Mouse (Mus musculus) urinary bladder, adult 18-20 months (tissue): Measurements from ENCODE around the gene Prune1.

Source experiments
- DNase-seq, 2 experiments: peaks; one replicate each; pipeline ENCODE4 v3.0.0; 2022; ENCODE audit warnings: low spot score in 2 of 2, mixed read lengths in 2 of 2

Prune1 gene

DNA sequence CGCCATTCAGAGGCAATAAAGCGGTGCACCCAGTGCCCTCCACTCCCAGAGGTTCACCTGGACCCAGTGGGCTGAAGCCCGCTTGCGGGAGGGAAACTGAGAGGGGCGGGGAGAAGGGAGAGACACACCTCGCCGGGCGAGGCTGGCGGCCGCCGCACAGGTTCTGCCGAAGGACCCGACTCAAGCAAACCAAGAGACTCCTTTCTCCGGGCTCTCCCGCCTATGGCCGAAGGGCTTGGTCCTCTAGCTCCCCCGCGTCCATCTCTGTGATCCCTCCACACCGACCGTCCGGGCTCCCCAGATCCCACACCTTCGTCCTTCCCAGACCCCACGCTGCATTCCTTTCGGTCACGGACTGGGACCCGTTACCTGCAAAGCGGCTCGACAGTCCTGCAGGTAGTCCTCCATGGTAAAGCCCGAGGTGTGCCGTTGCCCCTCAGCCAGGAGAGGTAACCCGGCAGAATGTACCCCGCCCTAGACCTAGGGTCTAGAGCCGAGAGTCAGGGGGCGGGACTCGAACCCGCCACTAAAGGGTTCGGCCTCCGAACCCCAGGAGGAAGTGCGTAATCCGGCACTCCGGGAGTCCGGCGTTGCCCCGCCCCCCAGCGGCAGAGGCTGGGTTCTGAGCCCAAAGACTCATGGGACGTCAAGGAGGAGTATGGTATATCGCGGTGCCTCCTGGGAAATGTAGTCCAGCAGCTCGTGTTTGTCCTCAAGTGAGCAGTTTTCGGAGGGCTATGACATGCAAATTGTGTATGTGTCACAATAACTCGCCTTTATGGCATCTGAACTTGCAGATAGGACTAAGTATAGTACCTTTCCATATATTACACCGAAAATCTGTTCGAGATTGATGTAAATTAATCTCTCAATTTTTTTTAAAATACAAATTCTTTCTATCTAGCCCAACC lies at the start of gene Prune1, which contains the start of gene Mindy1:
TSS of gene Prune1 (minus strand) at position 861 of the 911 bp plus-strand sequence.
TSS of gene Mindy1 (plus strand) at position 130 of the 911 bp plus-strand sequence.
- DNase-seq: peak; percentile 95 to 97

DNA sequence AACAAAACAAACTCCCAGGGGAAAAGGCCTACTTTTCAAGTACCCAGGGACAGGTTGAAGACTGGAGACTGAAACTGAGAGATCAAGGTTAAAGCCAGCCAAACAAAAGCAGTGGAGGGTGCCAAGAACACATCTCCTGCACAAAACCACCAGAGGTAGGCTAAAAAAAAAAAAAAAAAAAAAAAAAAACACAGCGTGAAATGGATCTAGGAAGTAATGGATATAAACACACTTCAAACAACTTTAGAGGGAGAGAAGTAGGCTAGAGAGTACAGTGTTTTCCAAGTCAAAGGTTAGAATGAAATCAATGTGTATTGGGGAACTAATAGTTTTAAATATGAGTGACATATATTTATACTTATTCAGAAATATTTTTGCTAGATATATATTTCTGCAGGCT lies 49.7 kb upstream of the Prune1 start:
- no peak for DNase-seq

DNA sequence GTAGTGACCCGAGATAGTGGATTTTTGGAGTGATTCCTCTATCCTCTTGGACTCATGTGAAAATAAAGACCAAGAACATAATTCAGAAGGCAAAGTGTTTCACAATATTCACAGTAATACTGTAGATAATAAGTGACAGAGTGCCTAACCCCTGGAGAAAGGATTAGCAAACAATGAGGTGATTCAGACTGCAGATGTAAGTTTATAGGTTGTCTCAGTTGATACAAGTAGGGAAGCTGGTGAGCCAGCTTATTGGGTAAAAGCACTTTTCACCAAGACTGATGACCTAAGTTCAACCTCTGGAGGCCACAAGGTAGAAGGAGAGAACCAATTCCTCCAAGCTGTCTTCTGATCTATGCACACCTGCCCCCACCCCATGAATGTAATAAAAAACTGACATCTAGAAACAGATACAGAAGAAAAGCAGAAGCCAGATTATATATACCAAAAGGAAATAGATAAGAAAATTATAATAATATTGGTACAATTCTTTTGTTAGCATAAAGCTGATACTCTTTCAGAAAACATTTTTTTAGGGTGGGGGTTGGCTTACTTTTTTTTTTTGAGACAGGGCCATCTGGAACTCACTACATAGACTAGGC lies 47.0 kb upstream of the Prune1 start:
- no peak for DNase-seq

DNA sequence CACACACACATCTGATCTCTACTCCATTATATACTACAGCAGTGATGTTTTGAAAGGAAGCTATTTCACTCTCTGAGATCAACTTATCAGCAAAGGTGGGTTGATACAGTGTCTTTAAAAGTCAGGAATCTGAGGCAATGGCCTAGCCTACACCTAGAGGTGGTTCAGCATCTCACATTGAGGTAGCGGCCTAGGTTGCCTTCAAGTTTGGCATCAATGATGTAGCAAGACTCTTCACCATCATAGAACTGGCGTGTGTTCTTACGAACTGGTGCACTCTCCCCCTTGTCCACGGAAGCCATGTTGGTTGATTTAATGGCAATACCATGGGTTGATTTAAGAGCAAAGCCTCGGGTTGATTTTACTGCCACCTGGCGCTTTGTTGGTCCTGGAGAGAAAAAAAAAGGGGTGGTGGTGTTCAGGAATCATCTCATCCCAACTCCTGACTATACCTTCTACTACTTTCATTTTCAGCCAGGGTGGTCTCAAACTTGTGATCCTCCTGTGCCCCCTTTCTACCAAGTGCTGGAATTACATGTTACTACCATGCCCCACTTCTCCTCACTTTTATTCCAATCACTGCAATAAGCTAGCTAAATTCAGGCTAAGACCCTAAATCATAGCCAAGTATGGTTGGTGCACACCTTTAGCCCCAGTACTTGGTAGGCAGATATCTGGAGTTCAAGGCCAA lies 42.7 kb upstream of the Prune1 start:
- no peak for DNase-seq

DNA sequence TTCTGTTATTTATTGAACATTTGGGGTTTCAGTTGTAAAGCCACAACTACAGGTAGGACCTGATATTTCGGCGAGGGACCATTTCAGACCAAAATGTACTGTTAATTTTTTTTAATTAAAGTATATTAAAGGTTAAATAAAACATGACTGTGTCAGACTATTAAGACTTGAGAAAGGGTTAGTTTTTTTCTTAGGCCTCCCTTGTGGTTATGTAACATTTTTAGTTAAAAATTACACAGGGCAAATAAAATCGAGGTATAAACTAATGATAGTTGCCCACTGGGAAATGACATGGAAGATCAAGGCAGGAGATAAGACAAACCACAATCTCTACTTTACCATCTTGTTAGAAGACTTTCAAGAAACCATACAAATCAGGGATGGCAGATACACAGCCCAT lies 41.6 kb upstream of the Prune1 start:
- DNase-seq: no peak

DNA sequence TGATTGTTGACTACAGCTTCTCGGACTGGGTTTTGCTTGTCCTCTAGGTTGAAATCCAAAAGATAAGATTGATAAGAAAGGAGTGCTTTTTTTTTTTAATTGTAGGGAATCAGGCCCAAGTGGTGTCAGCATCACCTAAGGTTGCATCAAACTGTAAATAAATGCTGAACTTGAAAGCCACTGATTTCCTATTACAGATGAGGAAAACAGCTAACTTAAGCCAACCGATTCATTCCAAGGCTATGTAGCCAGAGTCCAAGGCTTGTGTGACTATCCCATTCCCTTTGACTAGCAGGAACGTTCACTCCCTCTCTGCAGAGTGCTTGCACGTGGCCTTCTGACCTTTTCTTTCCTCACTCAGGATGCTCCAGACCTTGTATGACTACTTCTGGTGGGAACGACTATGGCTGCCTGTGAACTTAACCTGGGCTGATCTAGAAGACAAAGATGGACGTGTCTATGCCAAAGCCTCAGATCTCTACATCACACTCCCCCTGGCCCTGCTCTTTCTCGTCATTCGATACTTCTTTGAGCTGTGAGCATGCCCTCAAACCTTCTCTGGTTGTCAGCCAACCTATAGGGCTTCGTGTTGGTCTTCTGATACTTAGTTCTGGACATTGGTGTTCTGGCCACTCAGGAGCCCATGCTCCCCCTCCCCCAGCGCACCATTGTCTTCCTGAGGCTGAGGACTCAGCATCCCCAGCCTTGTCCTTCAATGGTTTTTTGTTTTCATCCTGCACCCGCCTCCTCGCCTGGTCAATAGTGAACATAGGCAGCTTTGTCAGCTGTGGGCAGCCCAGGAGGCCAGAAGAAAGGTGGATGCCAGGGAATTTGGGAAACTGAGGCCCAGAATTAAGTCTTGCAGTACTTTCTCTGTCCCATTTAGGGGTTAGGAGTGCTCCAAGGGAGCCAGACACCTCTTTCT lies 38.1 kb upstream of the Prune1 start:
- DNase-seq: no peak

DNA sequence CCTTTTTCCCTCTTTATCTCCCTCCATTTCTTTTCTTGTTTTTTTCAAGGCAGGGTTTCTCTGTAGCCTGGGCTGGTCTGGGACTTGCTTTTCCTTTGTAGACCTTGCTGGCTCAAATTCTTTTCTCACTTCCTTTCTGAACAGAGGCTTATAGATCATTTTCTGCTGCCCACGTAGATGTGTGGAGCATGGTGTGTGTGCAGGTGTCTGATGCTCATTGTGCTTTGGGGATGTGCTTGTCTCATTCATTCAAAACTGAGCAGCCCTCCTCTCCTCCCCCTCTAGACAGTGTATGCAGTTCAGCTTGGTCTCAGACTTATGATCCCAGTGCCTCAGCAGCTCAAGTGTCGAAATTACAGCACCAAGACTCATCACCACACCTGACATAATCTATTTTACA lies 37.2 kb upstream of the Prune1 start:
- no peak for DNase-seq

DNA sequence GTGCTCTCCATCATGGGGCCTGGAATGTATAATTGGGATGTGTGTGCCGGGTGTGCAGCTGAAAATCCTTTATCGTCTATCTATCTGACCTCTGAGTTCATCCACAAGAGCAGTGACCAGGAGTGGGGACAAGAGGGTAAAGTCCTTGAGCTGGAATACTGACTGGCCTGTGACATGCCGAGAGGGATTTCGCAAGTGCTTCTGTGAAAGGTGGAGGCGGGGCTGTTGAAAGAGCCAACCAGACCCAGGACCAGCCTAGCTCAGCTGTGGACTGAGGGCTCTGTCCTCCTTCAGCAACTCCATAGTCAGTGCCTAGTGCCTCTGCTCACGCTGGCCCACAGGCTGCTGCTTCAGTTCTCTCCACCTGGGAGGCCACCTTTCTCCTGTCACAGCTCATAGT lies 36.7 kb upstream of the Prune1 start:
- DNase-seq: peak in 1 of 2 experiments; percentile 39

DNA sequence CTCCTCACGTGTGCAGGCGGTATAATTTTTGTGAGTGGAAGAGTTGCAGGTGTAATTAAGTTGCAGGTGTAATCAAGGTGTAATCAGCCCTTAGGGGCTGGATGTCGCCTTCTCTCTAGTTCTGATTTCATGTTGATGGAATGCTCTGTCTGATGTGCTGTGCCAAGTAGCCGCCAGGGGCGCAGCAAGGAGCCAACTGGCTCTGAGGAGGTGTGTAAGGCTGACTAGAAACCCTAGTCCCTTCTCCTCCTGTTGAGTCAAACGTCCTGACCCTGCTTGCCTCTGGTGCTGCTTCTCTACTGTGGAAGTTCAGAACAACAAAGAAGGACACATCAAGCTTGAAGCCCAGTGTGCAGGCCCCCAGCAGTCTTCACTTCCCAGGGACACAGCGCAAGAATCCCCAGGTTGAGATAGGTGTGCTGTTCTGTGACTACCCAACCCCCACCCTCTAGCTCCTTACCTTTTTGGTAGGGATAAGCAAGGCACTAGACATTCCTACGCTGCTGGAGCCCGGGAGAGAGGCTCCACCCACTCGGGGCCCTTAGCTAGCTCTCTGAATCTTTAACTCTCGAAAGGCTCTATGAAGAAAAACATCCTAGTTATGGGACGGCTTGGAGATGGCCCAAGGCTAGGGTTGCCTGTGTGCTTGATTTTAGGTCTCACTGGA lies 35.7 kb upstream of the Prune1 start:
- peak in 1 of 2 experiments; percentile 56 for DNase-seq

DNA sequence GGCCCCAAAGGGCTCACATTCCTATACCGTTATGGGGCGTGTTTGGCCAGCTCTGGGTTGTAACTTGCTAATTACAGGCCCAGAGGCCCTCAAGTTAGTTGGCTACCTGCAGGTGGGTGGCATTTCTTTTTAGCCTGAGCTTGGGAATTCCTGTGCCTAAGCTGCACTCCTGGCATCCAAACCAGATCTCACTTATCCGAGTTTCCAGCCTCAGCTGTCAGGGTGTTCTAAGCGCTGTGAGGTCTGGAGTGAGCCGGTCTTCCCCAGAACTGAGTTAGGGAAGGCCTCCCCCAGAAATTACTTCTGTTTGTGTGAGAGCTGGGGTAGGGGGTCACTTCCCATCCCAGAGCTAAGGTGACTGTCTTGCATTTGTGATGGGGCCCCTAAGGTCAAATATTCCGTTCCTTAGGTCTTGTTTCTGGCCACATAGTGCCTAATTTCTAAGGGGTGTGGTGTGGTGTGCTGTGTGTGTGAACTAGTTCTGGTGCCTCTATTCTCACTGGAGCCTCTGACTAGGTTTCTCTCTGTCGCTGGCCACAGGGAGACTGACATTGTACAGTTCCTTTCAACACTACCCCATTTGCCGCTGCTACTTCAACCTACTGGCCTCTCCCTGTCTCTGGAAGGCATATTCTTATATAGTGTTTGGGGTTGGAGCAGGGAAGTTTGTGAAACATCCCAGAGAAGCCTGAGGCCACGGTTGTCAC lies 34.1 kb upstream of the Prune1 start:
- DNase-seq: no peak

DNA sequence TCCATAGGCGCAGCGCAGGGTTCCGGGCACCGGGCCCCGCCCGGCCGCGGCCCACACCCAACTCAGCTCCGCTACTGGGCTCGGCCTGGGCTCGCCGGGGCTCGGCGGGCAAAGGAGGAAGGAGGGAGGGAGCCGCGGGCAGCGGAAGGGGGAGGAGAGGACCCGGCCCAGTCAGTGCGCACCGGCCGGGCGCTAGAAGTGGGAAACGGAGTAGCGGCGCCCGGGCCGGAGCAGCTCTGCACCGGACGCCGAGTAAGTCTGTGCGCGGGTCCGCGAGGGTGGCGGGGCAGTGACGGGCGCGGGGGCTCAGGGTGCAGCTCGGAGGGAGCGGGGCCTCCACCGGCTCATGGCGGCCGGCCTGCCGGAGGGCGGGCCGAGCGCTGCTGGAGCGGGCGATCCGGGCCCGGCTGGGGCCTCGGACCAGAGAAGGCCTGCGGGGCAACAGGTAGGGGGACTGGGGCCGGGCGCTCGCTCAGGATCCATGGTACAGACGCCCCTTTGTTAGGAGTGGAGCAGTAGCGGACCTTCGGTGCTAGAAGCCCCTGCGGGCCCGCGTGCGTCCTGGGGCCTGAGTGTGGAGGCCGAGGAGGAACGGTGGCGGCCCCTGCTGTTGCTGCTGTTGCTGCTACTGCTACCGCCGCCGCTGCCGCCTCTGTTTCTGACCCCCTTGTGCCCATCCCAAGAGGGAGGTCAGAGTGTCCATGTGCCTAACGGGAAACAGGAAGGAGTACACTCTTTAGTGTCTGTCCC lies 33.4 kb upstream of the Prune1 start:
- peak; percentile 89 to 92 for DNase-seq

DNA sequence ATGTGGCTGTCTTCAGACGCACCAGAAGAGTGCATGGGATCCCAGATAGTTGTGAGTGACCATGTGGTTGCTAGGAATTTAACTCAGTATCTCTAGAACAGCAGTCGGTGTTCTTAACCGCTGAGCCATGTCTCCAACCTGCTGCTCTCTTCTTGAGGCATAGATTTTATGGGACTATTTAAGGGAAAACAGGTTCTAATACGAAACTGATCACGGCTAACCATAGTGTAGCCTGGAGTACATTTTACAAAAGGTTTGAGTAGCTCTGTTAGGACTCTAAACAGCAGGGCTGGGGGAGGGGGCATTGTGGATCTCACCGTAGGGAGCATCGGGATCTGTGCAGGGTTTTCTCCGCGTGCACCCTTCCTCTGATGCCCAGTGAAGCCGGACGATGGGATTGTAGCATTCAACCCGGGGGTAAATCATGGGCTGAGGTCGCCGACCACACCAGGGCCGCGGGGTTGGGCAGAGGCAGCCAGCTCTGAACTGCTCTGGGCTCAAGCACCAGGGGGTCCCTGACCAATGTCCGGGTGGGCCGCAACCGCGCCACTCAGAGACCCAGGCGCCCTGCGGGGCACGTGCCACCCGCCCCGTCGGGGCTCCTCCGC lies 32.7 kb upstream of the Prune1 start, which contains the start of gene Cers2:
TSS of gene Cers2 (plus strand) at position 306 of the 608 bp plus-strand sequence.
- no peak for DNase-seq

DNA sequence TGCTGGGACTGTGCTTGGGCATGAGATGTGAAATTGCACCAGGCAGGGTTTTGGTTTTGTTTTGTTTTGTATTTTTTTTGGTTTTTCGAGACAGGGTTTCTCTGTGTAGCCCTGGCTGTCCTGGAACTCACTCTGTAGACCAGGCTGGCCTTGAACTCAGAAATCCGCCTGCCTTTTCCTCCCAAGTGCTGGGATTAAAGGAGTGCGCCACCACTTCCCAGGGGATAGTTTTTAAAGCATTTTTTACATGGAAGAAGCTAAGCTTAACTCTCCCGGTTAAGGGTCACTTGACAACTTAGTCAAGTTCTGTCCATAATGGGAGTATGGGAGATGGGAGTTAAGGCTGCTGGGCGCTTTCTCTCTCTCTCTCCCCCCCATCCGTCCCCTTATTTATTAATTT lies 32.2 kb upstream of the Prune1 start:
- DNase-seq: no peak

DNA sequence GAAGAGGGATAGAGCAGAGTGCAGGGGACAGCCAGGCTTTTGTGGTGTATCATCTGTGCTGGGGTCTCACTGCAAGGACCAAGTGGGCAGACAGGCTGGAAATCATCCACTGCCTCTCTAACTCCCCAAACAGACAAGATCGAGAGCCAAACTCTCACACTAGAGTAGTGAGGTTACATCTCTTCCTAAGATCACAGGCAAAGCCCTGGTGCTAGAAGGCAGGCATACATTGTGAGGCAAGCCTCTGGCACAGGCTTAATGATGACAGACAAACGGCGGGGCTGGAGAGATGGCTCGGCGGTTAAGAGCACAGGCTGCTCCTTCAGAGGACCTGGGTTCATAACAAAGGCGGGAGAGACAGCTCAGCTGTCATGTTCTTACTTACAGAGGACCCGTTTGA lies 31.6 kb upstream of the Prune1 start:
- no peak for DNase-seq

DNA sequence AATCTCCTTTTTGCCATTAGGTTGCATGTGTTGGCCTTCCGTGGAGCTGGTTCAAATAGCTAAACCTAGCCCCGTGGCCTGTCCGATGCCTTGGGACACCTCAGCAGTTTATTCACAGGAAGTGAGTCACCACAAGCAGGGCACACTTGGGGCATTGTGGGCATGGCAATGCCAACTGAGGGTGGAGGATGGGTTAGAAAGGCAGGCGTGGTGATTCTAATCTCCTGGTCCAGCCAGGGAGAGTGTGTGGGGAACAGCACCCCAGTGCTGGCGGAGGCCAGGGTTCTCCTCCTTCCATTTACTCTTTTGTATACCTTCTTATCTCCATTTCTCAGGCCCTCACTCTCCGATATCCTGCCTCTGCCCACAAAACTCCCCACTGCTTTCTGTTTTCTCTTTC lies 30.7 kb upstream of the Prune1 start:
- DNase-seq: peak in 1 of 2 experiments; percentile 72

DNA sequence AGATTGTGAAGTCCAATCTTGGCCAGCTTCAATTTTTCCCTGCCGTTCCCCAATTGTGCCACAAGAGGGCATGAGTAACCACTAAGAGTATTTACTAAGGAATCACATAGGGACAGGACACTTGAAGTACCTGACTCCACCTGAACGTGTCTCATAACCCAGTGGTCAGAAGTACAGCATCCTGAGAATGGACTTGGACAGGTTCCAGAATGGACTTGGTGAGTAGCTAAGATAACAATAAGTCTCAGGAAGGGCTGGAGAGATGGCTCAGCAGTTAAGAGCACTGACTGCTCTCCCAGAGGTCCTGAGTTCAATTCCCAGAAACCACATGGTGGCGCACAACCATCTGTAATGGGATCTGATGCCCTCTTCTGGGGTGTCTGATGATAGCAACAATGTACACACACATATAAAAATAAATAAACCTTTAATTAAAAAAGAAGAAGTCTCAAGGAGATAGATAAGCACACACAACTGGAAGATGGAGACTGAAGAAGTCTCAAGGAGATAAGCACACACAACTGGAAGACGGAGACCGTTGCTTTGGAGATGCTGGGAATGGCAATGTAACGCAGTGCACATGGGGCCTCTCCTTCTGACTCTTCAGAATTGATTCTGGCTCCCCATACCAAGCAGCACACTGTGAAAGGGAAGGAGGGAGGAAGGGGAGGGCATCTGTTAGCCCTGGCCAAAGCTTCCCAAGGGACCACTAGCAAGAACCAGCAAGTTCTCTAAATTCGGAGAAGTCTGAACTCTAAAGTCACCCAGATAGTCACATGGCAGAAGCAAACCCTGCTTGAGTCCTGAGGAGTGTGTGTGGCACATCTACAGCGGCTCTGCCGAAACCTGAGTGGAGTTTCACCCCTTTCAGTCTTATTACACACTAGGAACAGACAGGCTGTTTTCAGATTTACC lies 29.3 kb upstream of the Prune1 start:
- DNase-seq: no peak

DNA sequence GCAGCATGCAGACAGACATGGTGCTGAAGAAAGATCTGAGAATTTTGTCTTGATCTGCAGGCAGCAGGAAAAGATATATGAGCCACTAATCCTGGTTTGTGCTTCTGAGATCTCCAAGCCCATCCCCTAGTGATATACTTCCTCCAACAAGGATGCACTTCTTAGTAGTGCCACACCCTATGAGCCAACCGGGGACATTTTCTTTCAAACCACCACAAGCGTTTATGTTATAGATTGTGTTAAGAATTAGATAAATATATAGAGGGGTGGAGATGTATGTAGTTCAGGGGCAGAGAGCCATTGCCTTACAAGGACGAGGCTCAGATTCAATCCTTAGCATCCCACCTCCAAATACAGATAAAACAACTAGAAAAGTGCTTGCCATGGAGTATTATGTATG lies 28.6 kb upstream of the Prune1 start:
- no peak for DNase-seq

DNA sequence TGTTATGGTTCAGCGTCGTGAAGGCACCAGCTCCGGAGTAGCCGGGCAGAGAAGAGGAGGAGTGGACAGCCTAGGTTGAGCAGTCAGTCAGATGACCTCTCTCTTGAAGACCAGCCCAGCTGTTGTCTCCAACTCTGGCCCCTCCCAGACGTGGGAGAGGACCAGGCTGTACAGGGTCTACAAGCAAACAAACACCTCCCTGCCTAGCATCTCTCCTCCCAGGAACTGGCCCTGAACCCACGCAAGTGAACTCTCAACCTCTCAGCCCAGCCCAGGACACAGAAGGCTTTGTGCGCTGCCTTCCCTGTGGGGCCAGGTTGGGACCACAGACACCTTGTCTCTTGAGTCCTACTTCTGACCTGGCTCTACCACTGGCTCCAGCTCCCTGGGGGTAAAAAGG lies 25.2 kb upstream of the Prune1 start, which contains the start of gene Anxa9:
TSS of gene Anxa9 (minus strand) at position 77 of the 400 bp plus-strand sequence.
- DNase-seq: no peak
